Mouse (Mus musculus) heart, postnatal 14 days (tissue): ENCODE data around the gene Mrps16. TPM values are rescaled to one million over a fixed set of nuclear protein-coding genes. Genes with fewer than 3 reads are reported as not detected.
A peak's percentile ranks its signal among the peaks of the same experiment; 100 is the strongest.

ENCODE experiments used
- DNase-seq, 2 experiments: peaks; one replicate each; pipeline ENCODE4 v3.0.0; 2021 to 2022
- intact Hi-C: fragments of 180-260 bp; cut with DNase I; formaldehyde crosslinking; loops from one replicate; pipeline ENCODE4 v1.15.1; 2025
- long read RNA-seq, 2 experiments: library from polyadenylated mRNA; stranded (forward); transcript quantifications; one replicate each; pipeline ENCODE4 v2.0.0; 2021
- total RNA-seq, 2 experiments: library from RNA; stranded (reverse); gene quantifications; 2 replicates each; pipeline ENCODE4 v1.2.3; 2021

Mrps16 gene
- total RNA-seq = 10 to 100 TPM; 64.9 to 68.5 TPM
- long read RNA-seq, experiment 1, transcript Mrps16-201 (3 exons, 2,572 nt) = major isoform, 66 of 84 reads
- long read RNA-seq, experiment 1, transcript Mrps16-202 (3 exons, 801 nt) = minor isoform, 10 of 84 reads
- long read RNA-seq, experiment 1, partial matches to known transcripts = 8 of 84 reads
- long read RNA-seq, experiment 1, other reads (novel, unspliced or antisense) = 0 of 84 reads
- long read RNA-seq, experiment 2, transcript Mrps16-202 (3 exons, 801 nt) = minor isoform, 8 of 56 reads
- long read RNA-seq, experiment 2, transcript Mrps16-201 (3 exons, 2,572 nt) = major isoform, 41 of 56 reads
- long read RNA-seq, experiment 2, partial matches to known transcripts = 7 of 56 reads
- long read RNA-seq, experiment 2, other reads (novel, unspliced or antisense) = 0 of 56 reads

DNA sequence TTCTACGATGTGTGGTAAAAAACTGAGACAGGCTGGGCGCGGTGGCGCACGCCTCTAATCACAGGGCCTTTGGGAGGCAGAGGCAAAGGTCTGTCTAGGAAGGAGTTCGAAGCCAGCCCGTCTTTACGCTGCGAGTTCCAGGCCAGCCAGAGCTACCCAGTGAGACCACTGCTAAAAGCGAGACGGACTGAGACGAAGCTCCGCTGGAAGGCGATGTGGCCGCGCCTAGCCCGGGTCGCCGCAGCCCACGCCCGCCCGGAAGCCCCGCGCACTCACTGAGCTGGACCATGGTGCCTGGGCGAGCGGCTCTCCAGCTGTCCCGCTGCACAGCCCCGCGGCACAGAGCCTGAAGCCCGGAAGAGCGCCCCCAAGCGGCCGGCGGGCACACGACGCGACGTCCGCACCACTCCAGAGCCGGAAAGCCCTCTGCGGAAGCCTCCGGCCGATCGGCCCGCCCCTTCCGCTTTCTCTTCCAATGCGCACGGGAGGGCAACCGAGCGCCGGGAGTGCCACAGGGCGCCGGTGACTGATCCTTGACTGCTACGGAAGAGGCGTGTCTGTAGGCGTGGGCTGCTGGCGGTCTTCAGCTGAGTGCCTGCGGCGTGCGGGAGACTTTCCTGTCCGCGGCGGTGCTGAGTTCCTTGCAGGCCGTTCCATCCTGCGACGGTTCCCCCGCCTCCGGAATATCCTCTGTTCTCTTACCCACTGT, at the start of gene Mrps16:
Gene Mrps16 (minus strand): TSS at position 430 of the 709 bp plus-strand sequence.
- DNase-seq = peak; percentile 95 to 96
- intact Hi-C loops = loop anchor here (10.0 kb wide), 1 partner anchor 251 kb away; the partner anchor contains the start of gene Usp54

DNA sequence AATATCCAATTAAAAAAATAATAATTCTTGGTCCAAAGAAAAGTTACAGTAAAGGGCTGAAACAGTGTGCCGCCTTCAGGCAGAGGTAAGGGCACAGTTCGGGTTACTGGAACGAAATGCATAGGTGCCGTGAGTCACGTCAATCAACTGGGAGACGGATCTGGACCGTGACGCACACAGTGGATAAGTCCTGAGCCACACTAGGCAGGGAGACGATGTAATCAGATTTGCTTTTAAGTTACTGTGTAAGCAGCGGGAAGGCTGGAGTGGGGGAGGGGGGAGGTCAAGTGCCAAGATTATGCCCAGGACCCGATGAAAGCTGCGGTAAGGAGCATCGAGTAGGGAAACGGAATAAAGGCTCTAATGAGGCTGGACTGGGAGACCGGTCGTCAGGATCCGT, 48.8 kb upstream of the Mrps16 start:
- DNase-seq = no peak
- intact Hi-C loops = no loop called here

GRCm38 (mm10) chr14:20436976-20437375, 43.5 kb upstream of the Mrps16 start:
- DNase-seq = no peak
- intact Hi-C loops = no loop called here

DNA sequence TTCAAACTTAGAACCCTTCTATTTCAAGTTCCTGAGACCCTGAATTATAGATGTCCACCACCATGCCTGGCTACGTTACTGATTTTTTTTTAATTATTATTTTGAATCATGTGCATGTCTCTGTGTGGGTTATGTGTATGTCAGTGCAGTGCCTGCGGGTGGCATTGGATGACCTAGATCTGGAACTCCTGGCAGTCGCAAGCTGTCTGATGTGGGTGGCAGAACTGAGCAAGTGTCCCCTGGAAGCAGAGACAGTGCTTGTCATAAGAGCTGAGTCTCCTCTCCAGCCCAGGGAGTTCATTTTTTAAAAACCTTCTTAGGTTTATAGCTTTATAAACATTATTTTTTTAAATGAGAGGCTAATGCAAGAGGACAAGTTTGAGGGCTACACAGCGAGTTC, 39.0 kb upstream of the Mrps16 start:
- intact Hi-C loops = no loop called here
- DNase-seq = no peak

GRCm38 (mm10) chr14:20431726-20432125, 38.3 kb upstream of the Mrps16 start:
- DNase-seq = no peak
- intact Hi-C loops = no loop called here

- no peak for DNase-seq
- intact Hi-C loops = no loop called here
These were observed 36.4 kb upstream of the Mrps16 start for GRCm38 (mm10) chr14:20429833-20430232.

DNA sequence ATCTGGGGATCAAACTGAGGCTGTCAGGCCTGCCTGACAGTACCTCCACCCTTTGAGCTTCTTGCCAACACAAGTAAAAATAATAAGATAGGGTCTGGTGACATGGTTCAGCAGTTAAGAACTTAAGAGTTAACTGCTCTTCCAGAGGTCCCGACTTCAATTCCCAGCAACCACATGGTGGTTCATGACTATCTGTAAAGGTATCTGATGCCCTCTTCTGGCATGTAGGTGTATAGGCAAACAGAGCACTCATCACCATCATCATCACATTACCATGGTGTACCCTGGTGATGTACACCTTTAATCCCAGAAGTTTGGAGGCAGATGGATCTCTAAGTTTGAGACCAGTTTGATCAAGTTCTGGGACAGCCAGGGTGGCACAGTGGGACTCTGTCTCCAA, 35.2 kb upstream of the Mrps16 start:
- intact Hi-C loops = no loop called here
- no peak for DNase-seq

GRCm38 (mm10) chr14:20423046-20423445, 29.6 kb upstream of the Mrps16 start:
- no peak for DNase-seq
- intact Hi-C loops = no loop called here

GRCm38 (mm10) chr14:20422257-20422656, 28.8 kb upstream of the Mrps16 start:
- peak in 1 of 2 experiments; percentile 34 for DNase-seq
- intact Hi-C loops = no loop called here

- intact Hi-C loops = loop anchor here (10.0 kb wide), 1 partner anchor 165 kb away; no protein-coding TSS in a partner anchor
- DNase-seq = peak; percentile 25 to 49
These were observed 6.6 kb upstream of the Mrps16 start for GRCm38 (mm10) chr14:20400071-20400470.

DNA sequence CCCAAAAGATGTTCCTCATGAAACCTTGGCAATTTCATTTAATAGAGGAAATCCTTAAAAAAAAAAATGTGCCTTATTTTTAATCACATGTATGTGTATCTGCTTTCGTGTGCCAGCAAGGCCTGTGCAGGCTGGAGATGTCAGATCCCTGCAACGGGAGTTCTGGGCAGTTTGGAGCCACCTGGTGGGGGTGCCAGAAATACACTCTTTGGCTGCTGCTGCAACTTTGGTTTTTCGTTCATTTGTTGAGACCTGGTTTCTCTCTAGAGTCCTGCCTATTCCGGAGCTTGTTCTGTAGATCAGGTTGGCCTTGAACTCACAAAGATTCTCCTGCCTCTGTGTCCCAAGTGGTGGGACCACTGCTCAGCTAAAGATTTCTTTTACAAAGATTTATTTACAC, 5.4 kb upstream of the Mrps16 start:
- peak; percentile 23 to 49 for DNase-seq
- intact Hi-C loops = loop anchor here (10.0 kb wide), 1 partner anchor 246 kb away; the partner anchor contains the start of gene Usp54

DNA sequence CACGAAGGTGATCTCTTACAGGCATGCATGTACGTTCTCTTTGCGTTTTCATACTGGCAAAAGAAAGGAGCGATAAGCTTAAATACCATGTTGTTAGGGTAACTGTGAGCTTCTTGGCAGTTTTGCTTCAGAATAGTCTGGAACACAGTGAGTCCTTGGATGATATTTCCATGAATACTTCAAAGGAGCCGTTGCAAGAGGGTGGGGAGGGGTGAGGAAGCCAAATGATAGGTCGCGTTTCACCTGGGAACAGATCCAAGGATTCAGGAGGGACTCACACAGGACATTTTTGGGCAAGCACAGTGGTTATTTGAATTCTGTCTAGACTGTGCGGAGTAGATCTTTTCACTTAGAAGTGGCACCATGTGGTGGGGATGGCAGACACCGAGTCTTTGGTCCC, 3.8 kb upstream of the Mrps16 start:
- DNase-seq = no peak
- intact Hi-C loops = loop anchor here (10.0 kb wide), 1 partner anchor 248 kb away; the partner anchor contains the start of gene Usp54

- intact Hi-C loops = loop anchor here (10.0 kb wide), 1 partner anchor 252 kb away; the partner anchor contains the start of gene Usp54
These were observed 1.1 kb downstream of the Mrps16 start for GRCm38 (mm10) chr14:20392326-20392725.

DNA sequence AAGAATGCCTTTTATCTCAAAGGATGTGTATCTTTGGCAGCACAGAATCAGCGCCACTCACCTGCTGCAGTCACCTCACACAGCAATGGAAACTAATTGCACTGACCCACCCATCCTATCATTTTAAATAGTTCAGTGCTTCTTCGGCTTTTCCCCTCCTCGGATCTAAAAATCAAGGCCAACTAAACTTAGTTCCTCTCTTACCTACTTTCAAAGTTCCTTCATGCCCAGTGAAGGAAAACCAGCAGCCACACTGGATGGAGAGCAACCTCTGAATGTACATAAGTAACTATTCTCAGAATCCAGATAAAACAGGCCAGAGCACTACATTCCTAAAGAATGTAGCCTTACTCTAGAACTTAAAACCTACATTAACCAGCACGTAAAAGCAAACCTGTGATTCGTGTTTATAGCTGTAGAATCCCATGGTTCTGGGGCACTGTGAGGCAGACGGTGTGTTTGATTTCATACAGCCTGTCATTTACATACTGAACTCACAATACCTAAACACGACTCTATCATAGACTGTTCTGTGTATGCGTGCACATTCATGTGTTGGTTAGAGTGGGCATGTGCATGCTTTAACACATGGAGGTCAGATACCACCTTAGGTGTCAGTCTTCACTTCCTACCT, 3.9 kb downstream of the Mrps16 start:
- no peak for DNase-seq
- intact Hi-C loops = loop anchor here (2.0 to 10.0 kb wide), 2 partner anchors 41 to 255 kb away; partner anchors contain the start of genes Ecd, Fam149b and Usp54

More at GRCm38 (mm10) chr14:20392326-20392725, 1.1 kb downstream of the Mrps16 start:
- DNase-seq = no peak

GRCm38 (mm10) chr14:20388441-20389129, 4.8 kb downstream of the Mrps16 start, which contains the start of gene Dnajc9:
Gene Dnajc9, minus strand, starts transcription at chr14:20388910.
- peak; percentile 94 to 98 for DNase-seq
- intact Hi-C loops = no loop called here

DNA sequence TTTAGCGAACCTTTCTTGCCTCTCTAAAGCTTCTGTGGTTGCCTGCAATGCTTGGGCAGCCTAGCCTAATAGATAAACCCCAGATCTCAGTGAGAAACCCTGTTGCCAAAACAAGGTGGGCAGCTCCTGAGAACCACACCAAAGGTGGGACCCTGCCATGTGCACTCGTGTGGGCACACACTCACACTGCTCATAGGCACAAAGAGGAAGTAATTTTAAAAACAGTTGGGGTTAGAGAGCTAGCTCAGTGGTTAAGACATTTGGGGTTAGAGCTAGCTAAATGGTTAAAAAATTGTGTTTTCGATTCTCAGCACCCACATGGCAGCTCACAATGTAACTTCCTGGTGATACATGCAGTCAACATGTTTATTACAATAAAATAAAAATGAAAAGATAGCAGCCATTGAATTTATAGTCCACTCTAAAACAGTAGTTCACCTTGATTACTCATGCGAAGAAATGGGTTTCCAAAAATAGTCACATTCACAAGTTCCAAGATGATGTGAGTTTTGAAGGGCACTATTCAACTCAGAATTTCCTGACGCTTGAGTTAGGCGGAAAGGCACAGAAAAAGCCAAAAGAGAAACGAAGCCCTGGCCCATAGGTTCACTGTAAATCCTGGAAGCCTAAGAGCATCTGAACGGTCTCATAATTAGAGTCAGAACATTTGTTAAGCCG, 13.5 kb downstream of the Mrps16 start:
- no peak for DNase-seq
- intact Hi-C loops = no loop called here

GRCm38 (mm10) chr14:20379087-20379640, 14.3 kb downstream of the Mrps16 start:
- intact Hi-C loops = no loop called here
- no peak for DNase-seq

GRCm38 (mm10) chr14:20378313-20379061, 14.9 kb downstream of the Mrps16 start:
- intact Hi-C loops = no loop called here
- DNase-seq = peak; percentile 12 to 57
